Mouse (Mus musculus): ENCODE results near the gene Marf1. TPM values are rescaled to one million over a fixed set of nuclear protein-coding genes. Genes with fewer than 3 reads are reported as not detected.
"Not testable (repeated sequence)": the region's sequence is repeated elsewhere in the genome, so short reads cannot be mapped to it uniquely, and the experiment has no call there.

Marf1 gene
- polyA plus RNA-seq, 1 experiment from 2014 or later, result 9.5 TPM

GRCm38 (mm10) chr16:14112133-14112532, 51.0 kb downstream of the Marf1 start:
- peaks cover 52% of the 10 kb centered on the region for H3K36me3 ChIP-seq
- ATAC-seq (replicated peaks; ENCODE audit: insufficient number of reproducible peaks, insufficient read depth, low FRiP score, low read depth), result no peak

GRCm38 (mm10) chr16:14110922-14111321, 52.2 kb downstream of the Marf1 start:
- Histone ChIP-seq H3K27ac (no peak overlapping the region), H3K27me3 (no peaks in the 10 kb centered on the region), H3K4me2 (no peak overlapping the region), H3K36me3 (peaks cover 49% of the 10 kb centered on the region), H3K9me3 (replicated peaks) (no peaks in the 10 kb centered on the region), H3K4me3 (no peak overlapping the region), H3K9ac (no peak overlapping the region), H3K4me1 (replicated peaks) (no peaks in the 10 kb centered on the region)
- WGBS, result 81% methylated on average over 2 of the region's 2 CpGs
- ATAC-seq (replicated peaks; ENCODE audit: insufficient number of reproducible peaks, insufficient read depth, low FRiP score, low read depth), result no peak

More at GRCm38 (mm10) chr16:14112133-14112532, 51.0 kb downstream of the Marf1 start:
- Histone ChIP-seq H3K4me1 (replicated peaks) (no peaks in the 10 kb centered on the region), H3K9ac (no peak overlapping the region), H3K27me3 (no peaks in the 10 kb centered on the region), H3K4me3 (no peak overlapping the region), H3K4me2 (no peak overlapping the region), H3K9me3 (replicated peaks) (no peaks in the 10 kb centered on the region), H3K27ac (no peak overlapping the region)
- 64% methylated on average over 2 of the region's 2 CpGs for WGBS

GRCm38 (mm10) chr16:14109651-14110230, 53.4 kb downstream of the Marf1 start:
- H3K27ac ChIP-seq, result no peak overlapping the region
- no peaks in the 10 kb centered on the region for H3K27me3 ChIP-seq
- H3K4me3 ChIP-seq, result no peak overlapping the region
- no peak for ATAC-seq (replicated peaks; ENCODE audit: insufficient number of reproducible peaks, insufficient read depth, low FRiP score, low read depth)
- no peaks in the 10 kb centered on the region for H3K4me1 ChIP-seq (replicated peaks)
- 81% methylated on average over 3 of the region's 3 CpGs for WGBS
- no peak overlapping the region for H3K9ac ChIP-seq
- H3K36me3 ChIP-seq, result peaks cover 42% of the 10 kb centered on the region
- no peak overlapping the region for H3K4me2 ChIP-seq
- H3K9me3 ChIP-seq (replicated peaks), result no peaks in the 10 kb centered on the region

GRCm38 (mm10) chr16:14105891-14106290, 57.3 kb downstream of the Marf1 start:
- H3K4me3 ChIP-seq, result no peak overlapping the region
- H3K27me3 ChIP-seq, result no peaks in the 10 kb centered on the region
- H3K9ac ChIP-seq, result no peak overlapping the region
- no peaks in the 10 kb centered on the region for H3K4me1 ChIP-seq (replicated peaks)
- H3K4me2 ChIP-seq, result no peak overlapping the region
- H3K27ac ChIP-seq, result no peak overlapping the region
- H3K9me3 ChIP-seq (replicated peaks), result no peaks in the 10 kb centered on the region
- no peak for ATAC-seq (replicated peaks; ENCODE audit: insufficient number of reproducible peaks, insufficient read depth, low FRiP score, low read depth)
- 78% methylated on average over 6 of the region's 6 CpGs for WGBS
- peaks cover 9% of the 10 kb centered on the region for H3K36me3 ChIP-seq

GRCm38 (mm10) chr16:14091771-14092170, 71.4 kb downstream of the Marf1 start:
- 65% methylated on average over 2 of the region's 2 CpGs for WGBS
- H3K4me2 ChIP-seq, result no peak overlapping the region

GRCm38 (mm10) chr16:14089296-14089695, 73.9 kb downstream of the Marf1 start:
- no peak for ATAC-seq (replicated peaks; ENCODE audit: insufficient number of reproducible peaks, insufficient read depth, low FRiP score, low read depth)
- Histone ChIP-seq H3K9ac (no peak overlapping the region), H3K4me1 (replicated peaks) (no peaks in the 10 kb centered on the region), H3K27me3 (no peaks in the 10 kb centered on the region), H3K36me3 (no peaks in the 10 kb centered on the region), H3K9me3 (replicated peaks) (no peaks in the 10 kb centered on the region), H3K27ac (no peak overlapping the region), H3K4me2 (no peak overlapping the region), H3K4me3 (no peak overlapping the region)
- WGBS, result 78% methylated on average over 3 of the region's 3 CpGs

More at GRCm38 (mm10) chr16:14091771-14092170, 71.4 kb downstream of the Marf1 start:
- no peaks in the 10 kb centered on the region for H3K36me3 ChIP-seq
- H3K9me3 ChIP-seq (replicated peaks), result no peaks in the 10 kb centered on the region
- no peaks in the 10 kb centered on the region for H3K4me1 ChIP-seq (replicated peaks)
- no peak for ATAC-seq (replicated peaks; ENCODE audit: insufficient number of reproducible peaks, insufficient read depth, low FRiP score, low read depth)
- H3K9ac ChIP-seq, result no peak overlapping the region
- H3K4me3 ChIP-seq, result no peak overlapping the region
- no peaks in the 10 kb centered on the region for H3K27me3 ChIP-seq
- no peak overlapping the region for H3K27ac ChIP-seq

- Histone ChIP-seq H3K4me2 (no peak overlapping the region), H3K4me1 (replicated peaks) (no peaks in the 10 kb centered on the region), H3K36me3 (no peaks in the 10 kb centered on the region), H3K4me3 (no peak overlapping the region), H3K9me3 (replicated peaks) (no peaks in the 10 kb centered on the region), H3K27ac (no peak overlapping the region), H3K27me3 (no peaks in the 10 kb centered on the region), H3K9ac (no peak overlapping the region)
- no peak for ATAC-seq (replicated peaks; ENCODE audit: insufficient number of reproducible peaks, insufficient read depth, low FRiP score, low read depth)
- WGBS, result 58% methylated on average over 3 of the region's 3 CpGs
Observed at GRCm38 (mm10) chr16:14088249-14088648, 74.9 kb downstream of the Marf1 start.

- ATAC-seq (replicated peaks; ENCODE audit: insufficient number of reproducible peaks, insufficient read depth, low FRiP score, low read depth), result no peak
- no peak overlapping the region for H3K4me2 ChIP-seq
- no peaks in the 10 kb centered on the region for H3K9me3 ChIP-seq (replicated peaks)
- no peak overlapping the region for H3K27ac ChIP-seq
- no peaks in the 10 kb centered on the region for H3K4me1 ChIP-seq (replicated peaks)
- 58% methylated on average over 2 of the region's 2 CpGs for WGBS
- no peak overlapping the region for H3K4me3 ChIP-seq
- no peaks in the 10 kb centered on the region for H3K27me3 ChIP-seq
- H3K9ac ChIP-seq, result no peak overlapping the region
- no peaks in the 10 kb centered on the region for H3K36me3 ChIP-seq
Observed at GRCm38 (mm10) chr16:14082925-14083324, 80.2 kb downstream of the Marf1 start.

- Histone ChIP-seq H3K9ac (no peak overlapping the region), H3K9me3 (replicated peaks) (no peaks in the 10 kb centered on the region), H3K4me3 (no peak overlapping the region), H3K27me3 (no peaks in the 10 kb centered on the region), H3K4me2 (no peak overlapping the region), H3K36me3 (no peaks in the 10 kb centered on the region), H3K4me1 (replicated peaks) (no peaks in the 10 kb centered on the region), H3K27ac (no peak overlapping the region)
- no peak for ATAC-seq (replicated peaks; ENCODE audit: insufficient number of reproducible peaks, insufficient read depth, low FRiP score, low read depth)
- 70% methylated on average over 5 of the region's 5 CpGs for WGBS
Observed at GRCm38 (mm10) chr16:14070471-14071169, 92.5 kb downstream of the Marf1 start.

GRCm38 (mm10) chr16:14068701-14069100, 94.5 kb downstream of the Marf1 start:
- not testable (repeated sequence) for H3K9me3 ChIP-seq (replicated peaks); H3K27ac ChIP-seq; H3K27me3 ChIP-seq; ATAC-seq (replicated peaks; ENCODE audit: insufficient number of reproducible peaks, insufficient read depth, low FRiP score, low read depth); H3K4me3 ChIP-seq; H3K36me3 ChIP-seq; H3K4me2 ChIP-seq; H3K4me1 ChIP-seq (replicated peaks); H3K9ac ChIP-seq
- 71% methylated on average over 2 of the region's 2 CpGs for WGBS

GRCm38 (mm10) chr16:14066571-14066970, 96.6 kb downstream of the Marf1 start:
- H3K36me3 ChIP-seq; H3K4me2 ChIP-seq; ATAC-seq (replicated peaks; ENCODE audit: insufficient number of reproducible peaks, insufficient read depth, low FRiP score, low read depth); H3K27me3 ChIP-seq; H3K4me1 ChIP-seq (replicated peaks); H3K27ac ChIP-seq; H3K9ac ChIP-seq; H3K4me3 ChIP-seq; H3K9me3 ChIP-seq (replicated peaks): not testable (repeated sequence)
- WGBS, result 76% methylated on average over 4 of the region's 4 CpGs

- 61% methylated on average over 5 of the region's 5 CpGs for WGBS
- Histone ChIP-seq H3K36me3 (no peaks in the 10 kb centered on the region), H3K4me3 (no peak overlapping the region), H3K27ac (no peak overlapping the region), H3K27me3 (no peaks in the 10 kb centered on the region), H3K9ac (no peak overlapping the region), H3K4me1 (replicated peaks) (no peaks in the 10 kb centered on the region), H3K9me3 (replicated peaks) (no peaks in the 10 kb centered on the region), H3K4me2 (no peak overlapping the region)
- no peak for ATAC-seq (replicated peaks; ENCODE audit: insufficient number of reproducible peaks, insufficient read depth, low FRiP score, low read depth)
Observed at GRCm38 (mm10) chr16:14059869-14060268, 103.3 kb downstream of the Marf1 start.

Data from heart, embryonic 15.5 days (tissue).